Mouse (Mus musculus): ENCODE results near the gene Gm26992. TPM values are rescaled to one million over a fixed set of nuclear protein-coding genes. Genes with fewer than 3 reads are reported as not detected.
A peak's percentile ranks its signal among the peaks of the same experiment; 100 is the strongest.

Gm26992 gene
- total RNA-seq, 4 experiments from 2014 or later: not detected

DNA sequence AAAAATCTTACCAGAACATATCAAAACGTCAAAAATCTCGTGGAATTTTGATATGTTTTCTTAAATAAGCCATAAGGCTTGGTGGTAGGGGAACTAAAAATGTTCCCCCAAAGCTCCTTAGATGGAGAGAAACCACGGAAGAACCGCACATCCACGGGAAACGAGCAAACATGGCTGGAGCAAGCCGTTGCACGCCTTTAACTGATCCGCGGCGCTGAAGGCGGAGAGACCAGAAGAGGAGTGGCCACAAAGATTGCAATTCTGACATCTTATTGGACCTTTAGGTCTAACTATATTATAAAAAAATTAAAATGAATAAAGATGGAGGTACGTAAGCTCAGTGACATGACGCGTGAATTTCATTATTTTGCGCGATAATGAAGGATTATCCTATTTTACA, 61.2 kb downstream of the Gm26992 start:
- DNase-seq (ENCODE audit: low spot score in 2 of 2): peak in 1 of 2 experiments; percentile 33

DNA sequence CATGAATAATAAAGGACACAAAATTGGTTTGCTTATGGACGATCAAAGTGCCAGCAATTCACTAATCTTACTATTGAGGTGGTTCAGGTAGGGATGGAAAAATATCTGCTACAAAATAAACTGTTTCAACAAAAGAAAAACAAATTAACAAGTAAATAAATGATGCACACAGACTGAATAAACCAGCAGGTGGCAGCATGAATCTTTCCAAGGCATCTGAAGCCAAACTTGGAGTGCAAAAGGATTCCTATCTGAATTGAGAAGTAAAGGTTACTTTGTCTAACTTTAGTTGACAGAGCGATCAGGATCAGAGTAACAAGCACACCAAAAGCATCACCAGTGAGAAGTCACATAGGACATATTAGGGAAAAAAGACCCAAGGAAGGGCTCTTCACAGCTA, 62.2 kb downstream of the Gm26992 start:
- no peak for DNase-seq (ENCODE audit: low spot score in 2 of 2)

DNA sequence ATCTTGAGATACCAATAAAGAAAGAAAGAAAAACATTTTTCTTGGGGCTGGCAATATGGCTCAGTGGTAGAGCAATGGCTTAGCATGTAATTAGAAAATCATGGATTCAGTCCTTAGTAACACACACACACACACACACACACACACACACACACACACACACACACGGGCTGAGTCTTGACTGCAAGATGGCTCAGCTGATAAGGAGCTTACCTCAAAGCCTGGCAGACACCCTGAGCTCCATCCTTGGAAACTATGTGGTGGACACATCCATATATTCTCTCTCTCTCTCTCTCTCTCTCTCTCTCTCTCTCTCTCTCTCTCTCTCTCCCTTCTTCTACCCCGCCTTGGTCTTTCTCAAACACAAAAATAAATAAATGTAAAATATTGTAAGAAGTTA, 69.0 kb downstream of the Gm26992 start:
- no peak for DNase-seq (ENCODE audit: low spot score in 2 of 2)

DNA sequence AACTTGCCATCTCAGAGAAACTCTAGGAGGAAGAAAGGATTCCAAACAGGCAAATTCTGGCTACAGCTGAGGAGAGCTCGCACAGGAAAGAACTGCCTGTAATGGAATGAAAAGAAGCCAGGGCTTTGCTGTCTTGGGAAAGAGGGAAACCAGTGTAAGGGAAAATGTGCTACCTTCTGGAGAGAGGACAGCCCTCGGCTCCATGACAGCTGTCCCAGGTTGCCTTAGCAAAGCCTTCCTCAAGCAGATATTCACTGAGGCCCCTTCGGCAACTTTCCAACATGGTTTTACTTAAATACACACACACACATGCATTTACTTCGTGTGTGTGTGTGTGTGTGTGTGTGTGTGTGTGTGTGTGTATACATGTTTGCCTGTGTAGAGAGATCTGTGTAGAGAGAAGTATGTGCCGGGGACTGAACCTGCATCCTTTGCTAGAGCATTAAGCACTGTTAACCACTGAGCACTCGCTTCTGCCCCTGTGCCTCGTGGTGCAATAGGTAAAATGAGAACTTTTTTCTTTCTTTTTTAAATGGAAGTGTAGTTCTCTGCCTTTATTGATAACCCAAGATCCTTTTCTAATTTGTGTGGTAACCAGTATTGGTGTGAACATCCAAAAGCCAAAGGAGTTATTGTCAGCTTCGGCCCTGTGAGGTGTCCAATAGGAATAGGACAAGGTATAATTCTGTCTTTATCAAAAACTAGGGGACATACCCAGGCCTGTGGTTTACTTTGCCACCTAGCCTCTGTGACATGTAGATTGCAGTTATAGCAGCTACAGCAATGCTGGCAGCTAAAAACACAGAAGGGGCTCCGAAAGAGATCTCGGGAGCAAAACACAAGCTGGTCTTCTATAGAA, 70.8 kb downstream of the Gm26992 start:
- no peak for DNase-seq (ENCODE audit: low spot score in 2 of 2)

DNA sequence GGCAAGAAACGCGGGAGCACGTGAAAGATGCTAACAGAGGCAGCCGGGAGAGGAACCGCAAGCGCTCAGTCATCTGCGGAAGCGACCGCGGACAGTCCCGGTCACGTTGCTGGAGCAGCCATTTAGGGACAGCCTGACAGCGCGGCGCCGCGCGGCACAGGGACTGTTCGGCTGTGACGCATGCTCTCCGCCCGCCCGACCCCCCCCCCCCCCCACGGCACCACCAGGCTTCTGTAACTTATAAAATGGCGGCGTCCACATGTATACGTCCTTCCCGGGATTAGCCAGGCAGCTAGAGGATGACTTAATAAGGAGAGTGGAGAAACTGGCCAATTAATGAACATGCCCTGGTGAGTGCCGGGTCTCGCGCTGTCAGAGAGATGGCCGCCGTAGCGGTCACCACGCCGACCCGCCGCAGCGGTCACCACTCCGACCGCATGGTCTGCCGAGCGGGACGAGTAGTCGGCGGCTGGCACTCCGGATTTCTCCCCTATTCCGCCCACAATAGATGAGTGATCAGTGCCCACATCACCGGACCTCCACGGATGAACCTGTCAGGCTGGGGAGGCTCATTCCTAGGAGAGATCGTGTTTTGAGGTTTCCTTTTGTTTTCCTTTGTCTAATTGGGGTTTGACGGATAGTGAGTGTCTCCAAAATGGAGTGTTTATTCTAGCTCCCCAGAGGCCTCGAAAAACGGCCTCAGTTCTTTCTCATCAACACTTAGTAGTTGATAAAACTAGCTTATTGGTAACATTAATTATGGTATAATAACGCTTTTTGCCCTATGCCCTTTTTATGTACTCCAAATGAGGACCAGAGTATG, 71.8 kb downstream of the Gm26992 start:
- peak; percentile 39 to 83 for DNase-seq (ENCODE audit: low spot score in 2 of 2)

DNA sequence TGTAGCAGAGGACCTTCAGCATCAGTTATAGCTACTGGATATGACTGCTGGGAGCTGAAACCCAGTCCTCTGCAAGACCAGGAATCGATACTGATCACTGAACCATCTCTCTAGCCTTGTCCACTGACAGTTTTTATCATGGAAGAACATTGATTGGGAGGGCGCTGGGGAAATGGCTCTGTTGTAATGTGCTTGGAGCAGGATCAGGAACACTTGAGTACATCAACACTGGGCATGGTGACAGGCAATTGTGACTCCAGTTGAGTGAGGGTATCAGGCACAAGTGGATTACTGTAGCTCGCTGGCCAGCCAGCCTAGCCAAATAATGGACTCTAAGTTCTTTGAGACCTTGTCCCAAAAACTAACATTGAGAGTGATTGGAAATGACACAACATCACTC, 77.6 kb downstream of the Gm26992 start:
- no peak for DNase-seq (ENCODE audit: low spot score in 2 of 2)

DNA sequence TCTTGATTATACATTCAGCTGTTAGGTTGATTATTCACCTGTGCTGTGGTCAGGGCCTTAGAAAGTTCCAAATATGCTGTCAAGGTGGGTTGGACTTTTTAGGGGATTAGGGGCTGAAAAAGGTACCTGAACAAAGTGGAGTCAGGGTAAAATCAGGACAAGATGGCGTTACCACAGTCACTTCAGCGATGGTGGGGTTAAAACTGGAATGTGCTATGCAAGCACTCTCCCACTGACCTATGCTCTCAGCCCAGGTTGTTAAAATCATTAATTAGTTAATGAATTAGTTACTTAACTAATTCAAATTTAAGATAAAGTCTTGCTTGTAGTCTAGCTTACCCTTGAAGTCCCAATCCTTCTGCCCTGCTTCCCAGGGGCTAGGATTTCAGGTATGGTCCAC, 78.3 kb downstream of the Gm26992 start:
- DNase-seq (ENCODE audit: low spot score in 2 of 2): no peak

DNA sequence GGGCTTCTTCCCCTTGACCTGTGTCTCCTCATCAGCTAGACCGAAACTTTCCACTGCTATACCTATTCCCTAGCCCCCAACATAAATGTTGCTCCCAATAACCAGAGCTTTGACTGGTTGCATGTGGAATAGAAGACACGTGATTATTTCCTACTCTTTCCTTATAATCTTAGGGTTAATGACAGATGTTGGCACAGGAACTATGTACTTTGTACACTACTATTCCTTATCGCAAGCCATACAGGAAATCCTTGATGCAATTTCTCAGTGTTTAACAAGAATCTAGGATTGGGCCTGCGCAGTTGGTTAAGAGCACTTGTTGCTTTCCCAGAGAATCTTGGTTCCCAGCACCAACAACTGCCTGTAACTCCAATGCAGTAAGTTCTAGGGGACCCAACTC, 86.4 kb downstream of the Gm26992 start:
- no peak for DNase-seq (ENCODE audit: low spot score in 2 of 2)

DNA sequence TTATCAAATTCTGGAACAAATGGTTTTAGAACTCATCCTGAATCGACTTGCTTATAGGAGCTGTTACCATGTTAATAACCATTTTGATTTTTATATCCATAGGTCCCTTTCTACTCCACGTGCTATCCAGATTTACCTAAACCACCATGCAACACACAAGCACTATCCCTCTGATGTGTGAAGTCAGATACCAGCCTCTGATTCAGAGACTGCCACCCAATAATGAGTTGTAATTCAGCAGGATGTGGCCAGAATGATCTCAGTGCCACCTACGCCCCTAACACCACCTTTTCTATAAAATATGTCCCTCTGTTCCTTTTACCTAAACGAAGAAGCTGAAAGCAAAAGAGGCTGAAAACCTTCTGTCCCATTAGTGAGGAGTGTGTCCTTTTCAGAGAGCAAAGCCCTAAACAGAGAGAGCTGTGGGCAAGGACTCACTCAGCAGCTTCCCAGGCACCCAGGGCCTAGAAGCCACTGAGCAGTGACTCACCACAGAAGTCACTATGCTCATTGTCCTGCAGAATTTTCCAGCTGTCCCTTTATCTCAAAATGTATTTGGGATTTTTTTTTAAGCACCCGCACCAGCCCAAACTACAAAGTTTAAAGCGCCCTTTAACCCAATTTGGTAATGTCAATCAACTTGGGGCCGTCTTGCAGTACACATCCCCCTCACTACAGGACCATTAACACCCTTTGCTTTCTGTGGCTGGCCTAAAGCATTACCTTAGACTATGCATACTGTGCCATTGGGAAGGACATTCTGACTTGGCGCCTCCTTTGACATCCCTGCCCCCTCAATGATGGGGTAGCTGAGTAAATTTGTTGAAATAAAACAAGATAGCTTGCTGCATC, 87.6 kb downstream of the Gm26992 start:
- DNase-seq (ENCODE audit: low spot score in 2 of 2): no peak

DNA sequence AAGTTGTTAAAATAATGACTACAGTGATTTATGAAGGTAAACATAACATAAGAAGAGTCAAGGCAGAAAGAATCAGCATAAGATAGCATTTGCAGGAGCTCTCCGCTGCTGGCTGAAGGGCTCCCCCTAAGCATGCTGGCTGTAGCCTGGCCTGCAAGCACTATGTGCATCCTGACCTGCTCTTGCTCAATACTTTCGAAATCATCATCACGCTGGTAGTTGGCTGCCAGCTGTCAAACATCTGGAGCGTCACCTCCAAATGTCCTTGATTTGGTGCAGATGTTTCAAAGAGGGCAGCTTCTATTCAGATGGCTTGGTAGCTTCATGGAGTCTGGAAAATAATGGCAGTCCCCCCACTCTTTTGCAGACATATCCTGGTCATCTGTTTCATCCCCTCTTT, 93.0 kb downstream of the Gm26992 start:
- DNase-seq (ENCODE audit: low spot score in 2 of 2): no peak

DNA sequence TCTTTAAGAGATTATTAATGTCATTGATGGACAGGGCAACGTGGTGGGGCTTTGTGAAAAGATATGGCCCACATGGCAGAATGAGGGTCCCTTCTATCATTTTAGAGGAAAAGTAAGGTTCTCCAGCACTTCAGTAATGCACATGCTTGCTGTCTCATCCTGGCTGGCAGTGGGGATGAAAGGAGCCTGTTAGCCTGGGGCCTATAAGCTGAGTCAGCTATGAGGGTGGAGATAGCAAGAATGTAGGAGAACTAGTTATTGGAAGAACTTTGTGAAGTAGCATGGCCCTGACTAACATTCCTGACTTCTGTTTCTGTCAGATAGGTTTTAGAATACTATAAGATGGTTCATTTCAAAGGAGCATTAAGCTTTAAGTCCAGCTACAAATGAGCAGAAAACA, 93.5 kb downstream of the Gm26992 start:
- DNase-seq (ENCODE audit: low spot score in 2 of 2): no peak

DNA sequence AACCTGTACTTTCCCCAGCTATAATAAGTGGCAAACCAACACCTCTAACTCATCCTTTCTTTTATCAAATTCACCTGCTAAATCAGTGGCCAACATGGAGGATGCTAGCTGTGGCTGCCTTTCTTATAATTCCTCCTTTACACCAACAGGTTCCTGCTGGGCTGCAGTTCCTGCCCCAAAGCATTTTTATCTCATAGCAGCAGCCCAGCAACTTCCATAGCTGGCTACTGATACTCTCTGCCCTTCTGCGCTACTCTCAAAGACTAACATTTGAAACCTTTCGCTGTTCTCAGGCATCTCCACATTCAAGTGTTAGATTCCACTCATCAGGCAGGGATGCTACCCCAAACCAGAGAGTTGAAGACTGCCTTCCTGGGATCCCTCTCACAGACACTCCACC, 97.0 kb downstream of the Gm26992 start:
- DNase-seq (ENCODE audit: low spot score in 2 of 2): no peak

DNA sequence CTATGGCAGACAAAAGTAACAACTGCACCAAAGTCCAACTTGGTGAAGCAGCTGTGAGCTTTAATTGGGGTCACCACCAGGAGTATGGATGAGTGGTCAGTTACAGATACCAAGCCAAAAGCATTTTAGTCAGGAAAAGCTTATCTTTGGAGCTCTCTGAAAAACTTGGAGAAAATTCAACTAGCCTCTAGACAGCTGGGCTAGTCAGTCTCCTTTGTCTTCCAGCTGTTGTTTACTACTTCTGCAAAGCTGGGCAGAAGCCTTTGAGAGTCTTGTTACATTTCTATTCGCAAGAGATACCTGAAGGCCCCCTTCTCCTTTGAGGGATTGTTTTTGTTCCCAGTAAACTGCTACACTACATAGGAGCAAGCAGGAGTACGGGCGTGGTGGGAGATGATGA, 97.7 kb downstream of the Gm26992 start:
- DNase-seq (ENCODE audit: low spot score in 2 of 2): no peak

DNA sequence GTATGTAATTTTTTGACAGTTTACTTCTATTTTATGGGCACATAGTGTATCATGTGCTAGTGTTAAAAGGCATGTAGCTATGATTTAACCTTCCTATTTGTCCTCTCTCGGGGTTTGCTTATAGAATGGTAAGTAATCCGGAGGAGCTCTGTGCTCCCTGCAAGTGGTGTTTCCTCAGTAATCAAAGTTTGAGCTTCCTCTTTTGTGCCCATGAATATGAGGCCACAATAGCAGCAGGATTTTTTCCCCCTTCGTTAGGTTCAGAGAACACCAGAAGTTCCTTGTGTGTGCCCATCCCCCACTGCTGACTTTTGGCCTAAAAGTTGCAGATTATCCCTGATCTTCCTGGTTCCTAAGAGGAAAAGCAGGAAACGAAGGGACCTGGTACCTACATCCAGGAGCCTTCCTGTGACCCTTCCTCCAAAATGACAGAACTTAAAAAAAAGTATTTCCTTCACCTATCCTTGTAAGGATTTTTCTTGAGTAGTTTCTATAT, 99.5 kb downstream of the Gm26992 start:
- no peak for DNase-seq (ENCODE audit: low spot score in 2 of 2)

DNA sequence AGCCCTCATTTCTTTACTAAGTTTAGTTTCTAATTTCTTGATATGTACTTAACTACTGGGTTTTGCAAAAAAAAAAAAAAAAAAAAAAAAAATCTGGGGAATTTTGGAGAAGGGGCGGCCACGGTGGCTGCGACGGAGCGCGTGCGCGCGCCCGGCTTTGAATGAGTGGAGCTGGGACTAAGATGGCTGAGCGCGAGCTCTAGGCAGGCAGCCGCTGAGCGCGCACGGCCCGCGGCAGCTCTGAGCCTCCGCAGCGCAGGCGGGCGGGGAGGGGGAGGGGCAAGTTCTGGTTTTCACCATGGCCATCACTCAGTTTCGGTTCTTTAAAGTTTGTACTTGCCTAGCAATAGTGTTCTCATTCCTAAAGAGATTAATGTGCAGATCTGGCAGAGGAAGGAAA, 107.4 kb downstream of the Gm26992 start:
- peak in 1 of 2 experiments; percentile 72 for DNase-seq (ENCODE audit: low spot score in 2 of 2)

Other genes with a start within 250 kb of the Gm26992 start
- 100 to 1,000 TPM in 3 of 4 experiments, 10 to 100 TPM in 1; 89.5 to 113 (median 106) TPM for gene Nap1l2, start 235.4 kb upstream of the Gm26992 start, total RNA-seq (2022)
- gene Cdx4, start 100.6 kb upstream of the Gm26992 start, total RNA-seq (2022): not detected
- gene Chic1, start 65.5 kb upstream of the Gm26992 start, total RNA-seq (2022): 10 to 100 TPM; 18.7 to 23.7 (median 22.7) TPM
- not detected for gene Tsx, start 7.5 kb upstream of the Gm26992 start, total RNA-seq (2022)
- under 1 TPM in 1 of 4 experiments, not detected in 3; 0.34 TPM for gene Zcchc13, start 208.6 kb downstream of the Gm26992 start, total RNA-seq (2022)